Mouse (Mus musculus) ovary, postnatal 10 days (tissue): ENCODE data around the gene Rbm20.

ENCODE experiments used
- DNase-seq: peaks from one replicate; pipeline ENCODE4 v3.0.0; 2022; ENCODE audit warnings: low spot score

Gene Rbm20

GRCm38 (mm10) chr19:53717364-53717763 lies 40.3 kb downstream of the Rbm20 start:
- DNase-seq, result no peak

GRCm38 (mm10) chr19:53722186-53722585 lies 45.1 kb downstream of the Rbm20 start:
- no peak for DNase-seq

GRCm38 (mm10) chr19:53724053-53724452 lies 46.9 kb downstream of the Rbm20 start:
- no peak for DNase-seq

GRCm38 (mm10) chr19:53726340-53726739 lies 49.2 kb downstream of the Rbm20 start:
- no peak for DNase-seq

- no peak for DNase-seq
Measured at GRCm38 (mm10) chr19:53726755-53727154, 49.6 kb downstream of the Rbm20 start.

- no peak for DNase-seq
Measured at GRCm38 (mm10) chr19:53727277-53727676, 50.2 kb downstream of the Rbm20 start.

- no peak for DNase-seq
Measured at GRCm38 (mm10) chr19:53727886-53728669, 51.0 kb downstream of the Rbm20 start.

GRCm38 (mm10) chr19:53729919-53730318 lies 52.8 kb downstream of the Rbm20 start:
- no peak for DNase-seq

- no peak for DNase-seq
Measured at GRCm38 (mm10) chr19:53731761-53732201, 54.7 kb downstream of the Rbm20 start.

- DNase-seq, result no peak
Measured at GRCm38 (mm10) chr19:53734845-53735244, 57.7 kb downstream of the Rbm20 start.

- DNase-seq, result no peak
Measured at GRCm38 (mm10) chr19:53738701-53739131, 61.6 kb downstream of the Rbm20 start.

- no peak for DNase-seq
Measured at GRCm38 (mm10) chr19:53739570-53740266, 62.6 kb downstream of the Rbm20 start.

- no peak for DNase-seq
Measured at GRCm38 (mm10) chr19:53740750-53741380, 63.8 kb downstream of the Rbm20 start.

GRCm38 (mm10) chr19:53741902-53742301 lies 64.8 kb downstream of the Rbm20 start:
- no peak for DNase-seq

GRCm38 (mm10) chr19:53745354-53745753 lies 68.2 kb downstream of the Rbm20 start:
- DNase-seq, result no peak

- DNase-seq, result no peak
Measured at GRCm38 (mm10) chr19:53746116-53746515, 69.0 kb downstream of the Rbm20 start.

- DNase-seq, result no peak
Measured at GRCm38 (mm10) chr19:53748236-53748775, 71.2 kb downstream of the Rbm20 start.

- no peak for DNase-seq
Measured at GRCm38 (mm10) chr19:53749326-53749725, 72.2 kb downstream of the Rbm20 start.

- DNase-seq, result no peak
Measured at GRCm38 (mm10) chr19:53751420-53752185, 74.5 kb downstream of the Rbm20 start.

GRCm38 (mm10) chr19:53752993-53753392 lies 75.9 kb downstream of the Rbm20 start:
- no peak for DNase-seq

GRCm38 (mm10) chr19:53754421-53754830 lies 77.3 kb downstream of the Rbm20 start:
- DNase-seq, result no peak

- no peak for DNase-seq
Measured at GRCm38 (mm10) chr19:53755346-53755745, 78.2 kb downstream of the Rbm20 start.
